Mouse (Mus musculus): Measurements from ENCODE around the gene Syngap1. TPM values are rescaled to one million over a fixed set of nuclear protein-coding genes. Genes with fewer than 3 reads are reported as not detected.

The Syngap1 gene
- 2.5 to 4.4 TPM (median 3.3 TPM) in 4 replicates for total RNA-seq (2023)

GRCm38 (mm10) chr17:26941031-26941789 is at the start of gene Syngap1:
Syngap1 (plus strand) TSS chr17:26941253.

DNA sequence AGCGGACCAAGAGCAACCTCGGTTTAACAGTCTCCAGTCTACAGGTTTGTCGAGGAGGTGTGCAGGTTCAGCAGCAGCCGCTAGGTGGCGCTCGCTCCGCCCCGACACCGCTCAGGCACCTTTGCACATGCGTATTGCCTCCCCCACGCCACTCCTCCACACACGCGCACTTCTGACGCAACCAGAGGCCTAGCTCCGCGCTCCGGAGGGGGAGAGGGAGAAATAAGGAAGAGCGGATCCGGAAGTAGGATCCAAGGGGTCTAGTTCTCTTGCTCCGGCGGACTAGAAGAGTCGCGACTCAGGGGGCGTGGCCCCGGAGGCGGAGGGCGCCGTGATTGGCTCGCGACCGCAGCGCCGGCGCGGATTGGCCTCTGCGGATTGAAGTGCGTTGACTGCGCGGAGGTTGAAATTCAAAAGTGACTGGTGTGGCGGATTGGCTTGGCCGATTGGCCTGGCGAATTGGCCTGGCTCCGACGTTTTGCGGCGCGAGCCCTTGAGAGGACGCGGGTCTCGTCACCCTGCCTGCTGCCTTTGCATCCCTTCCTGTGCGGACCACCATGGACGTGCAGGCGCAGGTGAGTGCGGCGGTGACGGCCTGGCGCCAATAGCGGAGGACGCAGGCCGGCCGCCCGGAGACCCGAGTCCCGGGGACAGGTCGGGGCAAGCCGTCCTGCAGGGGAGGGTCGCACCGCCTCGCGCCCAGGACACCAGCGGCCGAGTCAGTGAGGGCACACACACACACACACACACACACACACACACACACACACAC is 24.2 kb upstream of the Syngap1 start, which contains the start of gene Kifc5b:
Kifc5b (plus strand) TSS at position 381 of the 772 bp plus-strand sequence.

DNA sequence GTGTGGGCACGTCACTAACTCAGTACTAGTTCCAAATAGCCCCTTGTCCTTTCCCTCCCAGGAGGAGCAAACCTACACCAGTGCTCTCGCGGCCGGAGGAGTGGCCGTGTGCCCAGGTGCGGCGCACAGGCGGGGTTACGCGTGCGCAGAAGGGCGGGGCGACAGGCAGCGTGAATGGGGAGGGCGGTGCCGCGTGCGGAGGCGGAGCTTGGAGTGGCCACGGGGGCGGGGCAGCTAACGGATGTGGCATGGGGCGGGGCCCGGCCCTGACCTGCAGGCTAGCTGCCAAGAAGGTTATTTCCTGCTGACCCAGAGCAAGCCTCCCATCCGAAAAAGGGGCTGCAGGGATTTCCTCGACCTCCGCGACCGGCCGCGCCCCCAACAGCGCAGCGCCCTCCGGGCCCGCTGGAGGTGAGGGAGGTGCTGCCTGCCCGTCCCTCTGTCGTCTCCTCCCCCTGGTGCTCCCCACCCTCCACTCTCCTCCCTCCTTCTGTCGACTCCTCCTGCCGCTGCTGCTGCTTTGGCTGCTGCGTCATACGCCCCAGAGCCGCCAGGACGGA is 8.1 kb upstream of the Syngap1 start, which contains the start of gene Phf1:
Phf1 (plus strand) TSS at position 214 of the 560 bp plus-strand sequence.

GRCm38 (mm10) chr17:26939178-26939972 is 1.7 kb upstream of the Syngap1 start, which contains the start of gene Cuta:
Cuta (minus strand) TSS chr17:26939569.

GRCm38 (mm10) chr17:26972703-26973574 is 31.9 kb downstream of the Syngap1 start, which contains the start of gene Zbtb9:
Zbtb9 (plus strand) TSS chr17:26973167.

Other genes with a start within 250 kb of the Syngap1 start
- 129 to 152 TPM (median 139 TPM) in 4 replicates for gene Crebrf, start 225.6 kb upstream of the Syngap1 start, total RNA-seq (2023)
- 38.8 to 43.3 TPM (median 41.2 TPM) in 4 replicates for gene Bnip1, start 160.2 kb upstream of the Syngap1 start, total RNA-seq (2023)
- not detected in 4 replicates for gene Nkx2-5, start 96.2 kb upstream of the Syngap1 start, total RNA-seq (2023)
- 3.4 to 6.8 TPM (median 5.4 TPM) in 4 replicates for gene Kifc5b, start 24.2 kb upstream of the Syngap1 start, total RNA-seq (2023)
- gene Phf1, start 8.2 kb upstream of the Syngap1 start, total RNA-seq (2023), result 113 to 121 TPM (median 117 TPM) in 4 replicates
- 60.4 to 83.0 TPM (median 76.6 TPM) in 4 replicates for gene Cuta, start 1.7 kb upstream of the Syngap1 start, total RNA-seq (2023)
- gene Zbtb9, start 31.9 kb downstream of the Syngap1 start, total RNA-seq (2023), result 17.3 to 20.1 TPM (median 19.1 TPM) in 4 replicates
- 34.5 to 42.9 TPM (median 37.8 TPM) in 4 replicates for gene Bak1, start 87.8 kb downstream of the Syngap1 start, total RNA-seq (2023)
- 183 to 197 TPM (median 194 TPM) in 4 replicates for gene Itpr3, start 116.1 kb downstream of the Syngap1 start, total RNA-seq (2023)
- 42.1 to 53.9 TPM (median 47.5 TPM) in 4 replicates for gene Uqcc2, start 192.7 kb downstream of the Syngap1 start, total RNA-seq (2023)
- gene Ip6k3, start 226.5 kb downstream of the Syngap1 start, total RNA-seq (2023), result not detected in 4 replicates

Measured in B cell, adult 62 days (primary cell).